Mouse (Mus musculus): Measurements from ENCODE around the gene Terf2ip. TPM values are rescaled to one million over a fixed set of nuclear protein-coding genes. Genes with fewer than 3 reads are reported as not detected.

The Terf2ip gene
- polyA plus RNA-seq (2017; shearing (Covaris generic)): 32.8 TPM

DNA sequence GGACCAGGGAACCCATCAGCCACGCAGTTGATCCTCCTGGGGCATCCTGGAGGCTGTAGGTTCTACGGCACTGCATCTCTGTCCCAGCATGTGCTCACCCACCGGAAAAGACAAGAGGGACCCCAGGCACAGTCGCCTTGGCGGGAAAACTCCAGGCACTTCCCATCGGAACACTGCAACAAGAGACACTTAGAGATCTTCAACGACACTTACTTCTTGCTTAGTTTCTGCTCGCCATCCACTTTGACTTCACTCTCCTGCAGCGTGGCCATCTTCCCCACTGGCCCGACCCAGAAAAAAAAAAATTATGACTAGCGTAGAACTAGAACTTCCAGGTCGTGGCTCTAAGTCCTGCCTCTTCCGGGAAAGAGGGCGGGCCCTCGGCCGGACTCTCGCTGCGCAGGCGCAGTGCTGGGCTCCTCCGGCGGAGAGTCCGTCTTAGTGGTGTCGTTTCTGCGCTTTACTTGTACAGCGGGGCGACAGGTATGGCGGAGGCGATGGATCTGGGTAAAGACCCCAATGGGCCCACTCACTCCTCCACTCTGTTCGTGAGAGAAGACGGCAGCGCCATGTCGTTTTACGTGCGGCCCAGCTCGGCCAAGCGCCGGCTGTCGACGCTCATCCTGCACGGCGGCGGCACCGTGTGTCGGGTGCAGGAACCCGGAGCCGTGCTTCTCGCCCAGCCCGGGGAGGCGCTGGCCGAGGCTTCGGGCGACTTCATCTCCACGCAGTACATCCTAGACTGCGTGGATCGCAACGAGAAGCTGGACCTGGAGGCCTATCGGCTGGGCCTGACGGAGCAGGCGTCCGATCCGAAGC, at the start of gene Terf2ip, which contains the start of gene Kars:
Gene Terf2ip, plus strand, starts transcription at position 402 of the 819 bp plus-strand sequence.
Gene Kars, minus strand, starts transcription at position 327 of the 819 bp plus-strand sequence.

DNA sequence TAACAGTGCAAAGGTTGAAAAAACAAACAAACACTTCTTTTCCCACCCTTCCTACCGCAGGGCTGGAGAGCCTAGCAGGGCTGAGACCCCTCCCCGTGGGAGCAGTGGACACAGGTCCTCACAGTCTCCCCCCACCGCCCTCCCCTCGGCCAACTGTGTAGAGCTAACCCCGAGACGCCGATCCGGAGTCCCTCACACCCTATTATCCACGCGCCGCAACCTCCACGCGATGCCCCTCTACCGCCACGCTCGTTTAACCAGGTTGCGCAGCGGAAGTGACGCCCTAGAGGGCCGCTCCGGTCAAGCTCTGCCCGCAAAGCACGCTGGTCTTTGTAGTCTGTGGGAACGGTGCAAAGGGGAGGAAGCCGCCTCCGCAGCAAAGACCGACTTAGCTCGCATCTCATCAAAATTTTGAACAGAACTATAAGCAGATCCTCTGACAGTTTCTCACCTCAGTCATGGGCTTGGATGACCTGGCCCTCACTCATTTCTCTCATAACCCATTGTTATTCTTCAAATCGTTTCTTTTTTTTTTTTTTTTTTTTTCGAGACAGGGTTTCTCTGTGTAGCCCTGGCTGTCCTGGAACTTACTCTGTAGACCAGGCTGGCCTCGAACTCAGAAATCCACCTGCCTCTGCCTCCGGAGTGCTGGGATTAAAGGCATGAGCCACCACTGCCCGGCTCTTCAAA, 19.0 kb upstream of the Terf2ip start, which contains the start of gene Adat1:
Gene Adat1, minus strand, starts transcription at position 290 of the 690 bp plus-strand sequence.

GRCm38 (mm10) chr8:112014936-112015335, 3.7 kb downstream of the Terf2ip start, which contains the start of gene Gm6793:
Gene Gm6793 (minus strand): TSS chr8:112015036.

Other genes starting within 250 kb of the Terf2ip start
- 111 TPM for gene Cfdp1, start 157.1 kb upstream of the Terf2ip start, polyA plus RNA-seq (2017; shearing (Covaris generic))
- 1.4 TPM for gene Tmem170, start 134.6 kb upstream of the Terf2ip start, polyA plus RNA-seq (2017; shearing (Covaris generic))
- gene Chst5, start 101.0 kb upstream of the Terf2ip start, polyA plus RNA-seq (2017; shearing (Covaris generic)): not detected
- 3.5 TPM for gene Tmem231, start 77.5 kb upstream of the Terf2ip start, polyA plus RNA-seq (2017; shearing (Covaris generic))
- 328 TPM for gene Gabarapl2, start 70.7 kb upstream of the Terf2ip start, polyA plus RNA-seq (2017; shearing (Covaris generic))
- 10.1 TPM for gene Adat1, start 19.1 kb upstream of the Terf2ip start, polyA plus RNA-seq (2017; shearing (Covaris generic))
- gene Kars, start 75 bp upstream of the Terf2ip start, polyA plus RNA-seq (2017; shearing (Covaris generic)): 117 TPM
- 1.7 TPM for gene Gm6793, start 3.6 kb downstream of the Terf2ip start, polyA plus RNA-seq (2017; shearing (Covaris generic))